Mouse (Mus musculus) spleen, adult 2 months (tissue): Measurements from ENCODE around the gene Msantd1. TPM values are rescaled to one million over a fixed set of nuclear protein-coding genes. Genes with fewer than 3 reads are reported as not detected.

Experiments
- DNase-seq, 2 experiments: peaks; one replicate each; pipeline versions ENCODE4 v3.0.0 to v3.0.0-alpha.2; 2012 to 2021; ENCODE audit warnings: low spot score in 2 of 2, low read depth in 1 of 2
- H3K27ac ChIP-seq: fragments of 200-500 bp; 2 replicates; pipeline ENCODE4 v1.5.1; 2012; ENCODE audit warnings: low read length, inconsistent platforms; ENCODE audit not compliant: insufficient read depth
- H3K27me3 ChIP-seq: fragments of 200-500 bp; 2 replicates; pipeline ENCODE4 v1.6.1; 2012; ENCODE audit warnings: mild to moderate bottlenecking, moderate library complexity, low read length, inconsistent platforms; ENCODE audit not compliant: control insufficient read depth, insufficient read depth
- H3K36me3 ChIP-seq: fragments of 200-500 bp; 2 replicates; pipeline ENCODE4 v1.6.1; 2012; ENCODE audit warnings: mild to moderate bottlenecking, low read length, inconsistent platforms; ENCODE audit not compliant: control insufficient read depth, insufficient read depth
- H3K4me1 ChIP-seq: fragments of 200-500 bp; 2 replicates; pipeline ENCODE4 v1.6.1; 2011; ENCODE audit warnings: inconsistent platforms; ENCODE audit not compliant: control insufficient read depth, insufficient read depth, insufficient read length
- H3K4me3 ChIP-seq: fragments of 200-500 bp; 2 replicates; pipeline ENCODE4 v1.5.1; 2011; ENCODE audit warnings: mild to moderate bottlenecking, inconsistent platforms; ENCODE audit not compliant: insufficient read depth, insufficient read length; ENCODE audit errors: extremely low read depth
- CTCF ChIP-seq: fragments of 200-500 bp; IDR thresholded peaks from 2 replicates; pipeline ENCODE4 v1.5.1; 2011; ENCODE audit warnings: mild to moderate bottlenecking, inconsistent platforms; ENCODE audit not compliant: insufficient read depth, insufficient read length, insufficient replicate concordance; ENCODE audit errors: extremely low read depth
- POLR2A ChIP-seq: fragments of 200-500 bp; IDR thresholded peaks from 2 replicates; pipeline ENCODE4 v1.6.1; 2011; ENCODE audit warnings: low read depth, low read length, inconsistent platforms
- WGBS: fragments of 180-500 bp; shearing (Covaris S2); methylation state at CpG from one replicate; pipeline ENCODE4 v1.1.7; 2018; 5-methylcytosine and 5-hydroxymethylcytosine counted together
- polyA plus RNA-seq: library from polyadenylated mRNA; depleted of rRNA; stranded (reverse); fragments of >200 nt; gene quantifications from 2 replicates; pipeline ENCODE4 v1.2.3, GENCODE M21; 2012; rRNA removed

Gene Msantd1
- polyA plus RNA-seq, 1 experiment, result 3.3 TPM

DNA sequence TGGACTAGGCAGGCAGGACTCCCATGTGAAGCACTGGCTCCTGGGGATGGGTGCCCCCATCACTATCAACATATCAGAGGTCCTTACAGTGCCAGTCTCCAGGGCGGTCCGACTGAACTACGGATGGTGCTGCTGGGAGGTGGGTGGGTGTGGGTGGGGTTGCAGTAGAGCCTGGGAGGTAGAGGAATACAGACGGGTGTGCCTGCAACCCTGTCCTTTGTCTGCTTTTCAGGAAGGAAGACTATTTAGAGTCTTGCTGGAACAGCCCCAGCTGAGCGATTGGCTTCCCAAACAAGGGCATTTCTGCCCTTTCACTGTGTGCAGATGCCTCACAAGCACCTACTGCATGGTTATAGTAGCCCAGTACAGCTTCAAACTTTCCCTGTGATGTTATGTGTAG lies 60.6 kb downstream of the Msantd1 start:
- no peaks in the 10 kb centered on the region for H3K27me3 ChIP-seq
- TF ChIP-seq POLR2A, result no peak
- TF ChIP-seq CTCF, result no peak
- no peaks in the 10 kb centered on the region for H3K36me3 ChIP-seq
- H3K4me3 ChIP-seq, result no peak overlapping the region
- no peak overlapping the region for H3K27ac ChIP-seq
- H3K4me1 ChIP-seq, result no peaks in the 10 kb centered on the region
- DNase-seq, result no peak
- 78% methylated on average over 5 of the region's 5 CpGs for WGBS

GRCm38 (mm10) chr5:34972471-34972870 lies 64.7 kb downstream of the Msantd1 start:
- Histone ChIP-seq H3K4me3 (no peak overlapping the region), H3K27me3 (no peaks in the 10 kb centered on the region), H3K27ac (no peak overlapping the region), H3K4me1 (no peaks in the 10 kb centered on the region; the same call in 1 of the 2 replicates), H3K36me3 (no peaks in the 10 kb centered on the region)
- WGBS, result 73% methylated on average over 3 of the region's 3 CpGs
- TF ChIP-seq CTCF (no peak), POLR2A (no peak)
- DNase-seq, result no peak

Other genes starting within 250 kb of the Msantd1 start
- 10.8 and 12.6 TPM in 2 replicates for gene Nop14, start 247.9 kb upstream of the Msantd1 start, polyA plus RNA-seq
- 1.5 TPM in 2 replicates for gene Grk4, start 247.6 kb upstream of the Msantd1 start, polyA plus RNA-seq
- gene Htt, start 146.3 kb upstream of the Msantd1 start, polyA plus RNA-seq, result 11.9 TPM in 2 replicates
- gene Rgs12, start 41.4 kb downstream of the Msantd1 start, polyA plus RNA-seq, result 27.8 and 30.1 TPM in 2 replicates
- 9.1 and 11.7 TPM in 2 replicates for gene Hgfac, start 133.5 kb downstream of the Msantd1 start, polyA plus RNA-seq
- gene Dok7, start 148.8 kb downstream of the Msantd1 start, polyA plus RNA-seq, result 0.31 and 0.54 TPM in 2 replicates
- 12.6 and 14.9 TPM in 2 replicates for gene Lrpap1, start 197.8 kb downstream of the Msantd1 start, polyA plus RNA-seq